Mouse (Mus musculus): ENCODE measurements around the gene Miox.

GRCm38 (mm10) chr15:89374340-89374739 is 40.1 kb downstream of the Miox start:
- TF ChIP-seq POLR2A (IDR thresholded peaks at IDR 0.05; ENCODE audit: insufficient read depth, low read depth, low read length) (no peak), CTCF (IDR thresholded peaks at IDR 0.05) (no peak; the same call in 1 of the 2 replicates)

Data from heart, adult 2 months (tissue).